Mouse (Mus musculus) embryo, embryonic 10.5 days (tissue): ENCODE data around the gene Kif1b.
"Not testable (repeated sequence)": the region's sequence is repeated elsewhere in the genome, so short reads cannot be mapped to it uniquely, and the experiment has no call there.

Experiments
- DNase-seq: peaks from one replicate; pipeline ENCODE4 v3.0.0-alpha.2; 2015; ENCODE audit warnings: low spot score

Gene Kif1b

GRCm38 (mm10) chr4:149220042-149220473 is 87.4 kb downstream of the Kif1b start:
- DNase-seq, result peak; percentile 57

- DNase-seq, result no peak
Measured at GRCm38 (mm10) chr4:149219401-149220041, 88.0 kb downstream of the Kif1b start.

- no peak for DNase-seq
Measured at GRCm38 (mm10) chr4:149218476-149218875, 89.0 kb downstream of the Kif1b start.

- DNase-seq, result no peak
Measured at GRCm38 (mm10) chr4:149215982-149216381, 91.5 kb downstream of the Kif1b start.

GRCm38 (mm10) chr4:149215397-149215796 is 92.1 kb downstream of the Kif1b start:
- peak; percentile 17 for DNase-seq

- DNase-seq, result not testable (repeated sequence)
Measured at GRCm38 (mm10) chr4:149214468-149214867, 93.0 kb downstream of the Kif1b start.

GRCm38 (mm10) chr4:149213466-149213865 is 94.0 kb downstream of the Kif1b start:
- no peak for DNase-seq

GRCm38 (mm10) chr4:149211441-149211840 is 96.1 kb downstream of the Kif1b start:
- not testable (repeated sequence) for DNase-seq

GRCm38 (mm10) chr4:149202467-149202866 is 105.0 kb downstream of the Kif1b start:
- no peak for DNase-seq

GRCm38 (mm10) chr4:149201110-149201509 is 106.4 kb downstream of the Kif1b start:
- DNase-seq, result no peak

- no peak for DNase-seq
Measured at GRCm38 (mm10) chr4:149197180-149197579, 110.3 kb downstream of the Kif1b start.

- no peak for DNase-seq
Measured at GRCm38 (mm10) chr4:149191103-149191502, 116.4 kb downstream of the Kif1b start.

- DNase-seq, result no peak
Measured at GRCm38 (mm10) chr4:149188563-149188962, 118.9 kb downstream of the Kif1b start.

GRCm38 (mm10) chr4:149182755-149183154 is 124.7 kb downstream of the Kif1b start:
- peak; percentile 45 for DNase-seq

- DNase-seq, result no peak
Measured at GRCm38 (mm10) chr4:149182192-149182591, 125.3 kb downstream of the Kif1b start.

GRCm38 (mm10) chr4:149179573-149179972 is 127.9 kb downstream of the Kif1b start:
- no peak for DNase-seq

GRCm38 (mm10) chr4:149179160-149179559 is 128.3 kb downstream of the Kif1b start:
- no peak for DNase-seq

GRCm38 (mm10) chr4:149178328-149178727 is 129.2 kb downstream of the Kif1b start:
- peak; percentile 17 for DNase-seq

- no peak for DNase-seq
Measured at GRCm38 (mm10) chr4:149177046-149177445, 130.4 kb downstream of the Kif1b start.

- no peak for DNase-seq
Measured at GRCm38 (mm10) chr4:149176645-149177044, 130.8 kb downstream of the Kif1b start.

- DNase-seq, result no peak
Measured at GRCm38 (mm10) chr4:149173661-149174060, 133.8 kb downstream of the Kif1b start.

- DNase-seq, result no peak
Measured at GRCm38 (mm10) chr4:149172666-149173065, 134.8 kb downstream of the Kif1b start.

GRCm38 (mm10) chr4:149172083-149172482 is 135.4 kb downstream of the Kif1b start:
- no peak for DNase-seq

GRCm38 (mm10) chr4:149171581-149171981 is 135.9 kb downstream of the Kif1b start:
- no peak for DNase-seq
